Mouse (Mus musculus) MEL (cell line): ENCODE results near the gene Tmigd1. TPM values are rescaled to one million over a fixed set of nuclear protein-coding genes. Genes with fewer than 3 reads are reported as not detected.

Source experiments
- DNase-seq: peaks from one replicate; pipeline ENCODE4 v3.0.0; 2011; ENCODE audit warnings: low read depth, low spot score
- H3K27ac ChIP-seq: 2 replicates; pipeline ENCODE4 v1.5.1; 2012; ENCODE audit warnings: low read depth, mild to moderate bottlenecking, control low read depth, low read length, moderate library complexity; ENCODE audit not compliant: control insufficient read depth
- H3K27me3 ChIP-seq, 2 experiments: fragments of 150-350 bp in 1 of 2; sonication (generic) in 1 of 2; 2 replicates each; pipeline ENCODE4 v1.6.1; 2012; ENCODE audit warnings: low read length in 2 of 2, mild to moderate bottlenecking in 2 of 2, improper control_type of control experiment in 1 of 2, moderate library complexity in 1 of 2; ENCODE audit not compliant: insufficient read depth in 2 of 2, control insufficient read depth in 1 of 2
- H3K36me3 ChIP-seq, 2 experiments: 2 replicates each; pipeline ENCODE4 v1.6.1; 2012 to 2014; ENCODE audit warnings: low read length in 2 of 2, improper control_type of control experiment in 1 of 2, inconsistent platforms in 1 of 2, mild to moderate bottlenecking in 1 of 2; ENCODE audit not compliant: insufficient read depth in 2 of 2, control insufficient read depth in 1 of 2
- H3K4me1 ChIP-seq, 2 experiments: fragments of 150-350 bp in 1 of 2; sonication (generic) in 1 of 2; 2 replicates each; pipeline ENCODE4 v1.6.1; 2012; ENCODE audit warnings: low read length in 2 of 2, improper control_type of control experiment in 1 of 2, mild to moderate bottlenecking in 1 of 2; ENCODE audit not compliant: insufficient read depth in 2 of 2, control insufficient read depth in 1 of 2
- H3K4me3 ChIP-seq, 2 experiments: fragments of 150-350 bp in 1 of 2; sonication (generic) in 1 of 2; 2 replicates each; pipeline ENCODE4 v1.5.1; 2012; ENCODE audit warnings: low read depth in 2 of 2, low read length in 2 of 2, mild to moderate bottlenecking in 2 of 2, moderate library complexity in 2 of 2, control low read depth in 1 of 2, improper control_type of control experiment in 1 of 2; ENCODE audit not compliant: control insufficient read depth in 1 of 2, insufficient read depth in 1 of 2
- H3K79me2 ChIP-seq: 2 replicates; pipeline ENCODE4 v1.6.1; 2012; ENCODE audit warnings: mild to moderate bottlenecking, low read length, moderate library complexity; ENCODE audit not compliant: control insufficient read depth, poor library complexity, insufficient read depth
- H3K9ac ChIP-seq: 2 replicates; pipeline ENCODE4 v1.6.1; 2012; ENCODE audit warnings: low read depth, mild to moderate bottlenecking, control low read depth, low read length, moderate library complexity; ENCODE audit not compliant: control insufficient read depth, poor library complexity, severe bottlenecking
- H3K9me3 ChIP-seq: fragments of 150-350 bp; sonication (generic); replicated peaks from 2 replicates; pipeline ENCODE4 v1.6.1; 2012; ENCODE audit warnings: mild to moderate bottlenecking, low read length, improper control_type of control experiment, moderate library complexity; ENCODE audit not compliant: insufficient read depth
- BHLHE40 ChIP-seq: IDR thresholded peaks from 2 replicates; pipeline ENCODE4 v1.6.1; 2012; ENCODE audit warnings: low read depth, mild to moderate bottlenecking, inconsistent platforms, low read length, improper control_type of control experiment, borderline replicate concordance
- CHD1 ChIP-seq: IDR thresholded peaks from 2 replicates; pipeline ENCODE4 v1.6.1; 2012; ENCODE audit warnings: low read depth, mild to moderate bottlenecking, inconsistent platforms, low read length, improper control_type of control experiment
- CTCF ChIP-seq, 3 experiments: IDR thresholded peaks in 2 of 3; conservative IDR thresholded peaks in 1 of 3; 2 replicates each; pipeline ENCODE4 v1.5.1; 2011 to 2012; ENCODE audit warnings: low read length in 3 of 3, low read depth in 2 of 3, mild to moderate bottlenecking in 2 of 3, improper control_type of control experiment in 1 of 3, inconsistent platforms in 1 of 3, mixed read lengths in 1 of 3, moderate library complexity in 1 of 3; ENCODE audit not compliant: control insufficient read depth in 1 of 3, insufficient read depth in 1 of 3, poor library complexity in 1 of 3, severe bottlenecking in 1 of 3
- E2F4 ChIP-seq: IDR thresholded peaks from 2 replicates; pipeline ENCODE4 v1.6.1; 2011; ENCODE audit warnings: low read depth, low read length, improper control_type of control experiment, borderline replicate concordance
- ELF1 ChIP-seq: IDR thresholded peaks from 2 replicates; pipeline ENCODE4 v1.6.1; 2014; ENCODE audit warnings: low read depth, mild to moderate bottlenecking, inconsistent platforms, low read length, improper control_type of control experiment, moderate library complexity
- EP300 ChIP-seq, 2 experiments: IDR thresholded peaks; 2 replicates each; pipeline ENCODE4 v1.6.1; 2011; ENCODE audit warnings: improper control_type of control experiment in 2 of 2, low read length in 2 of 2, low read depth in 1 of 2, mild to moderate bottlenecking in 1 of 2
- ETS1 ChIP-seq: IDR thresholded peaks from 2 replicates; pipeline ENCODE4 v1.6.1; 2012; ENCODE audit warnings: low read depth, mild to moderate bottlenecking, inconsistent platforms, low read length, improper control_type of control experiment, moderate library complexity
- GATA1 ChIP-seq: IDR thresholded peaks from 2 replicates; pipeline ENCODE4 v1.6.1; 2011; ENCODE audit warnings: low read depth, low read length, improper control_type of control experiment
- MAX ChIP-seq: IDR thresholded peaks from 2 replicates; pipeline ENCODE4 v1.6.1; 2011; ENCODE audit warnings: low read length, improper control_type of control experiment
- MEF2A ChIP-seq: IDR thresholded peaks from 2 replicates; pipeline ENCODE4 v1.6.1; 2014; ENCODE audit warnings: low read depth, mild to moderate bottlenecking, inconsistent platforms, low read length, improper control_type of control experiment; ENCODE audit not compliant: poor library complexity, insufficient replicate concordance, severe bottlenecking; ENCODE audit errors: extremely low read depth
- MXI1 ChIP-seq: IDR thresholded peaks from 2 replicates; pipeline ENCODE4 v1.6.1; 2011; ENCODE audit warnings: mild to moderate bottlenecking, low read depth, low read length, improper control_type of control experiment
- MYB ChIP-seq: IDR thresholded peaks from 2 replicates; pipeline ENCODE4 v1.6.1; 2011; ENCODE audit warnings: mild to moderate bottlenecking, low read depth, low read length, improper control_type of control experiment
- NRF1 ChIP-seq: IDR thresholded peaks from 2 replicates; pipeline ENCODE4 v1.6.1; 2014; ENCODE audit warnings: low read depth, mild to moderate bottlenecking, inconsistent platforms, low read length, improper control_type of control experiment, moderate library complexity; ENCODE audit not compliant: poor library complexity, insufficient read depth, severe bottlenecking
- POLR2A ChIP-seq, 2 experiments: IDR thresholded peaks; 2 replicates each; pipeline ENCODE4 v1.6.1; 2011 to 2012; ENCODE audit warnings: low read length in 2 of 2, mild to moderate bottlenecking in 2 of 2, control low read depth in 1 of 2, improper control_type of control experiment in 1 of 2, low read depth in 1 of 2, moderate library complexity in 1 of 2; ENCODE audit not compliant: control insufficient read depth in 1 of 2, insufficient read depth in 1 of 2, poor library complexity in 1 of 2
- TCF12 ChIP-seq: IDR thresholded peaks from 2 replicates; pipeline ENCODE4 v1.6.1; 2014; ENCODE audit warnings: low read depth, mild to moderate bottlenecking, inconsistent platforms, low read length, improper control_type of control experiment, moderate library complexity
- UBTF ChIP-seq: IDR thresholded peaks from 2 replicates; pipeline ENCODE4 v1.6.1; 2012; ENCODE audit warnings: low read depth, mild to moderate bottlenecking, inconsistent platforms, low read length, improper control_type of control experiment, moderate library complexity, borderline replicate concordance; ENCODE audit not compliant: insufficient read depth
- USF1 ChIP-seq: IDR thresholded peaks from 2 replicates; pipeline ENCODE4 v1.6.1; 2014; ENCODE audit warnings: low read depth, mild to moderate bottlenecking, inconsistent platforms, low read length, improper control_type of control experiment, moderate library complexity
- USF2 ChIP-seq, 2 experiments: IDR thresholded peaks; 2 replicates each; pipeline ENCODE4 v1.6.1; 2011 to 2012; ENCODE audit warnings: improper control_type of control experiment in 2 of 2, low read length in 2 of 2, borderline replicate concordance in 1 of 2, inconsistent platforms in 1 of 2, low read depth in 1 of 2, mild to moderate bottlenecking in 1 of 2; ENCODE audit not compliant: insufficient read depth in 1 of 2
- ZKSCAN1 ChIP-seq: IDR thresholded peaks from 2 replicates; pipeline ENCODE4 v1.6.1; 2012; ENCODE audit warnings: low read depth, mild to moderate bottlenecking, inconsistent platforms, low read length, improper control_type of control experiment, moderate library complexity
- ZNF384 ChIP-seq: IDR thresholded peaks from 2 replicates; pipeline ENCODE4 v1.6.1; 2012; ENCODE audit warnings: low read depth, mild to moderate bottlenecking, inconsistent platforms, low read length, improper control_type of control experiment
- polyA plus RNA-seq, 2 experiments: library from polyadenylated mRNA; stranded (reverse) in 1 of 2; unstranded in 1 of 2; fragments of >175 nt in 1 of 2; fragments of >200 nt in 1 of 2; gene quantifications; 2 replicates each; pipeline versions ENCODE4 v1.2.1 to v1.2.4; 2012; ENCODE audit warnings: low replicate concordance in 2 of 2, low read depth in 1 of 2; ENCODE audit not compliant: insufficient read length in 2 of 2, insufficient read depth in 1 of 2, missing spikeins in 1 of 2
- total RNA-seq: library from RNA; depleted of rRNA; stranded (reverse); fragments of 300-350 nt; gene quantifications from 2 replicates; pipeline ENCODE4 v1.2.3, GENCODE M21; 2012

The Tmigd1 gene
- total and polyA plus RNA-seq, 3 experiments: not detected

DNA sequence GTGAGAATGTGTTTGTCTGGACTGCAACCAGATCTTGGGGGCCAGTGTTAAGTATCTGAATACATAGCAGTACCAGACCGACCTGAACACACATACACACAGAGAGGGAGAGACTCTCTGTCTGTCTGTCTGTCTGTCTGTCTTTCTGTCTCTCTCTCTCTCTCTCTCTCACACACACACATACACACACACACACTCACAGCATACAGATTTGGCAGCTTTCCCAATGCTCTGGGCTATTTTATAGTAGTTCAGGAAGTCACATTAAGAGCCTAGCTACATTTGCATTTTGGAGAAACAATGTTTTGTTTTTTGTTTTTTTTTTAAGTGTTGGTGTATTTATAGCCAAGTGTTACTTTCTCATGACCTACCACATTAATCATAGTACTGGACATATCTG lies 4.8 kb upstream of the Tmigd1 start (continued):
- no peak for TF ChIP-seq E2F4

DNA sequence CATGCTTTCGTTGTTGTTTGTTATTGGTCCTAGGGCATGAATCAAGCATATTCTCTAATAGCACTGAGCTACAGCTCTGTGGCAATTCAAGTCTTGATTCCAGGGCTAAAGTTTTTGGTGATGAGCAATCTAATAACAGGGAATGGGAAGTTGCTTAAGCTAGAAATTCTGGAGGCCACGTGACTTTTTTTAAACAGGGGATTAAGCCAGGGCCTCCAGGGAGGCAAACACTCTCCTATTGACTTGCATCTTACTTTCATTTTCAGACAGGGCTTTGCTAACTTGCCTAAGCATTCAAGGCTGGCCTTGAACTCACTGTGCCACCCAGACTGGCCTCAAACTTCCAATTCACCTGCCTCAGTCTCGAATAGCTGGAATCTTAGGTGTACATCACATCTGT lies 4.1 kb upstream of the Tmigd1 start:
- no peak overlapping the region for H3K4me3 ChIP-seq
- no peak overlapping the region for H3K27ac ChIP-seq
- no peak for TF ChIP-seq NRF1
- no peak for TF ChIP-seq ZNF384
- no peak for TF ChIP-seq MYB
- TF ChIP-seq USF1: peak; percentile 59; the same call in 1 of the 2 replicates
- no peaks in the 10 kb centered on the region for H3K79me2 ChIP-seq
- DNase-seq: no peak
- peaks cover 1 to 3% of the 10 kb centered on the region in 2 experiments; a peak in 2 of 4 replicates for H3K27me3 ChIP-seq
- peaks cover 0 to 14% of the 10 kb centered on the region in 2 experiments; a peak in 2 of 4 replicates for H3K4me1 ChIP-seq
- no peak overlapping the region for H3K9ac ChIP-seq
- H3K9me3 ChIP-seq: no peaks in the 10 kb centered on the region
- H3K36me3 ChIP-seq: peaks cover 0 to 9% of the 10 kb centered on the region in 2 experiments; a peak in 2 of 4 replicates

DNA sequence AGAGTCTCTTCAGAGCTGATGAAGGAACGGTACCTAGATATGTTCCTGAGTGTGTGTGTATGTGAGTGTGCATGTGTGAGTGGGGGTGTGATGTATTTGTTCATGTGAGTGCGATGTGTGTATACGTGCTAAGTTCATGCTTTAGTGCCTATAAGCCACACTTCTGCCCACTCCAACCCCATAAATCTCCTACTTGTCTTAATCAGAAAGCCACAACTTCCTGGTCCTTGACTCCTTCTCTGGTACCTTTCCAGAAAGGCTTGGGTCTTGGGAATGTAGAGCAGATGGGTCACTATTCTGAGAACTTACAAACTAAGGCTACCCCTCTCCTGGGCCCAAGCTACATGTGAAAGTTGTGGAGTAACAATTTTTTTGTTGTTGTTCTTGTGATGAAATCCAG lies 3.2 kb upstream of the Tmigd1 start:
- Histone ChIP-seq H3K4me1 (peaks cover 0 to 14% of the 10 kb centered on the region in 2 experiments; a peak in 2 of 4 replicates), H3K9me3 (no peaks in the 10 kb centered on the region), H3K27me3 (peaks cover 1 to 3% of the 10 kb centered on the region in 2 experiments; a peak in 2 of 4 replicates)

More for the DNA sequence above, 3.2 kb upstream of the Tmigd1 start:
- TF ChIP-seq EP300 (IDR thresholded peaks at IDR 0.05; ENCODE audit: low read depth in 1 of 2, low read length in 2 of 2): no peak
- no peak for TF ChIP-seq TCF12
- TF ChIP-seq CTCF (IDR thresholded peaks at IDR 0.05 in 2 of 3, conservative IDR thresholded peaks at IDR 0.05 in 1 of 3; ENCODE audit: control insufficient read depth in 1 of 3, insufficient read depth in 1 of 3, low read depth in 2 of 3, low read length in 3 of 3, poor library complexity in 1 of 3, severe bottlenecking in 1 of 3): no peak
- TF ChIP-seq GATA1: no peak
- no peak for TF ChIP-seq ELF1
- TF ChIP-seq USF2 (IDR thresholded peaks at IDR 0.05; ENCODE audit: borderline replicate concordance in 1 of 2, insufficient read depth in 1 of 2, low read depth in 1 of 2, low read length in 2 of 2): no peak
- TF ChIP-seq UBTF: no peak
- TF ChIP-seq CHD1: no peak
- no peak for TF ChIP-seq MAX
- no peak for TF ChIP-seq ZKSCAN1
- TF ChIP-seq MXI1: no peak
- no peak for TF ChIP-seq MYB
- TF ChIP-seq ETS1: no peak
- no peak for TF ChIP-seq ZNF384
- TF ChIP-seq POLR2A (IDR thresholded peaks at IDR 0.05; ENCODE audit: control insufficient read depth in 1 of 2, insufficient read depth in 1 of 2, low read depth in 1 of 2, low read length in 2 of 2, poor library complexity in 1 of 2): no peak
- TF ChIP-seq MEF2A: no peak
- TF ChIP-seq BHLHE40: no peak
- TF ChIP-seq, all 39 proteins: peak for 0
- Histone ChIP-seq H3K9ac (no peak overlapping the region), H3K36me3 (peaks cover 0 to 9% of the 10 kb centered on the region in 2 experiments; a peak in 2 of 4 replicates), H3K27ac (no peak overlapping the region), H3K4me3 (no peak overlapping the region), H3K79me2 (no peaks in the 10 kb centered on the region)
- no peak for DNase-seq
